Mouse (Mus musculus): ENCODE data around the gene Soat1.

The Soat1 gene

GRCm38 (mm10) chr1:156428434-156428833, 45.7 kb downstream of the Soat1 start:
- Histone ChIP-seq H3K4me3 (replicated peaks; ENCODE audit: low read length) (no peak overlapping the region), H3K27me3 (ENCODE audit: insufficient read depth, low read length) (no peaks in the 10 kb centered on the region), H3K9me3 (ENCODE audit: low read length) (no peaks in the 10 kb centered on the region), H3K36me3 (ENCODE audit: insufficient read depth, low read length) (peaks cover 36% of the 10 kb centered on the region), H3K4me1 (replicated peaks; ENCODE audit: low read depth, low read length) (peaks cover 19% of the 10 kb centered on the region)
- TF ChIP-seq POU5F1 (IDR thresholded peaks at IDR 0.05; ENCODE audit: borderline replicate concordance, low read length) = no peak
- no peak for TF ChIP-seq CTCF (conservative IDR thresholded peaks at IDR 0.05; ENCODE audit: low read length)
- no peak for TF ChIP-seq NANOG (IDR thresholded peaks at IDR 0.05; ENCODE audit: borderline replicate concordance, low read length)

- Histone ChIP-seq H3K4me3 (replicated peaks; ENCODE audit: low read length) (no peak overlapping the region), H3K9me3 (ENCODE audit: low read length) (no peaks in the 10 kb centered on the region), H3K36me3 (ENCODE audit: insufficient read depth, low read length) (peaks cover 14% of the 10 kb centered on the region; the same call in 1 of the 2 replicates), H3K27me3 (ENCODE audit: insufficient read depth, low read length) (no peaks in the 10 kb centered on the region), H3K4me1 (replicated peaks; ENCODE audit: low read depth, low read length) (peaks cover 9% of the 10 kb centered on the region)
- TF ChIP-seq NANOG (IDR thresholded peaks at IDR 0.05; ENCODE audit: borderline replicate concordance, low read length) (no peak), CTCF (conservative IDR thresholded peaks at IDR 0.05; ENCODE audit: low read length) (no peak)
Observed at GRCm38 (mm10) chr1:156425746-156426145, 48.4 kb downstream of the Soat1 start.

- no peaks in the 10 kb centered on the region for H3K36me3 ChIP-seq (ENCODE audit: insufficient read depth, low read length)
- H3K9me3 ChIP-seq (ENCODE audit: low read length) = no peaks in the 10 kb centered on the region
- H3K4me1 ChIP-seq (replicated peaks; ENCODE audit: low read depth, low read length) = peaks cover 13% of the 10 kb centered on the region
- TF ChIP-seq POU5F1 (IDR thresholded peaks at IDR 0.05; ENCODE audit: borderline replicate concordance, low read length) = no peak
- no peak for TF ChIP-seq CTCF (conservative IDR thresholded peaks at IDR 0.05; ENCODE audit: low read length)
- TF ChIP-seq NANOG (IDR thresholded peaks at IDR 0.05; ENCODE audit: borderline replicate concordance, low read length) = no peak
- H3K27me3 ChIP-seq (ENCODE audit: insufficient read depth, low read length) = no peaks in the 10 kb centered on the region
- H3K4me3 ChIP-seq (replicated peaks; ENCODE audit: low read length) = no peak overlapping the region
Observed at GRCm38 (mm10) chr1:156424054-156424453, 50.1 kb downstream of the Soat1 start.

- Histone ChIP-seq H3K27me3 (ENCODE audit: insufficient read depth, low read length) (no peaks in the 10 kb centered on the region), H3K9me3 (ENCODE audit: low read length) (no peaks in the 10 kb centered on the region), H3K4me1 (replicated peaks; ENCODE audit: low read depth, low read length) (peaks cover 13% of the 10 kb centered on the region), H3K36me3 (ENCODE audit: insufficient read depth, low read length) (no peaks in the 10 kb centered on the region), H3K4me3 (replicated peaks; ENCODE audit: low read length) (no peak overlapping the region)
- TF ChIP-seq POU5F1 (IDR thresholded peaks at IDR 0.05; ENCODE audit: borderline replicate concordance, low read length) (no peak), NANOG (IDR thresholded peaks at IDR 0.05; ENCODE audit: borderline replicate concordance, low read length) (no peak), CTCF (conservative IDR thresholded peaks at IDR 0.05; ENCODE audit: low read length) (no peak)
Observed at GRCm38 (mm10) chr1:156423493-156423892, 50.6 kb downstream of the Soat1 start.

- H3K27me3 ChIP-seq (ENCODE audit: insufficient read depth, low read length) = no peaks in the 10 kb centered on the region
- H3K9me3 ChIP-seq (ENCODE audit: low read length) = no peaks in the 10 kb centered on the region
- no peak overlapping the region for H3K4me3 ChIP-seq (replicated peaks; ENCODE audit: low read length)
- H3K36me3 ChIP-seq (ENCODE audit: insufficient read depth, low read length) = no peaks in the 10 kb centered on the region
- peaks cover 13% of the 10 kb centered on the region for H3K4me1 ChIP-seq (replicated peaks; ENCODE audit: low read depth, low read length)
- TF ChIP-seq CTCF (conservative IDR thresholded peaks at IDR 0.05; ENCODE audit: low read length) (no peak), POU5F1 (IDR thresholded peaks at IDR 0.05; ENCODE audit: borderline replicate concordance, low read length) (no peak), NANOG (IDR thresholded peaks at IDR 0.05; ENCODE audit: borderline replicate concordance, low read length) (no peak)
Observed at GRCm38 (mm10) chr1:156422856-156423255, 51.3 kb downstream of the Soat1 start.

- Histone ChIP-seq H3K4me1 (replicated peaks; ENCODE audit: low read depth, low read length) (peaks cover 13% of the 10 kb centered on the region), H3K27me3 (ENCODE audit: insufficient read depth, low read length) (no peaks in the 10 kb centered on the region), H3K4me3 (replicated peaks; ENCODE audit: low read length) (peak within 1 kb of the TSS; percentile 81), H3K36me3 (ENCODE audit: insufficient read depth, low read length) (no peaks in the 10 kb centered on the region), H3K9me3 (ENCODE audit: low read length) (no peaks in the 10 kb centered on the region)
- TF ChIP-seq POU5F1 (IDR thresholded peaks at IDR 0.05; ENCODE audit: borderline replicate concordance, low read length) = no peak
- no peak for TF ChIP-seq NANOG (IDR thresholded peaks at IDR 0.05; ENCODE audit: borderline replicate concordance, low read length)
- TF ChIP-seq CTCF (conservative IDR thresholded peaks at IDR 0.05; ENCODE audit: low read length) = no peak
Observed at GRCm38 (mm10) chr1:156420671-156421297, 53.3 kb downstream of the Soat1 start, which contains the start of gene Axdnd1. Gene Axdnd1, minus strand, starts transcription at chr1:156421159.

GRCm38 (mm10) chr1:156418170-156418569, 56.0 kb downstream of the Soat1 start:
- TF ChIP-seq CTCF (conservative IDR thresholded peaks at IDR 0.05; ENCODE audit: low read length) (peak; percentile 60), NANOG (IDR thresholded peaks at IDR 0.05; ENCODE audit: borderline replicate concordance, low read length) (no peak)
- peaks cover 13% of the 10 kb centered on the region for H3K4me1 ChIP-seq (replicated peaks; ENCODE audit: low read depth, low read length)
- no peaks in the 10 kb centered on the region for H3K27me3 ChIP-seq (ENCODE audit: insufficient read depth, low read length)

GRCm38 (mm10) chr1:156408521-156408920, 65.6 kb downstream of the Soat1 start:
- TF ChIP-seq CTCF (conservative IDR thresholded peaks at IDR 0.05; ENCODE audit: low read length) (no peak), POU5F1 (IDR thresholded peaks at IDR 0.05; ENCODE audit: borderline replicate concordance, low read length) (no peak), NANOG (IDR thresholded peaks at IDR 0.05; ENCODE audit: borderline replicate concordance, low read length) (no peak)
- H3K4me3 ChIP-seq (replicated peaks; ENCODE audit: low read length) = no peak overlapping the region
- no peaks in the 10 kb centered on the region for H3K27me3 ChIP-seq (ENCODE audit: insufficient read depth, low read length)
- no peaks in the 10 kb centered on the region for H3K36me3 ChIP-seq (ENCODE audit: insufficient read depth, low read length)
- peaks cover 27% of the 10 kb centered on the region for H3K9me3 ChIP-seq (ENCODE audit: low read length)
- peaks cover 7% of the 10 kb centered on the region for H3K4me1 ChIP-seq (replicated peaks; ENCODE audit: low read depth, low read length)

More at GRCm38 (mm10) chr1:156418170-156418569, 56.0 kb downstream of the Soat1 start:
- Histone ChIP-seq H3K9me3 (ENCODE audit: low read length) (no peaks in the 10 kb centered on the region), H3K4me3 (replicated peaks; ENCODE audit: low read length) (no peak overlapping the region), H3K36me3 (ENCODE audit: insufficient read depth, low read length) (no peaks in the 10 kb centered on the region)

- TF ChIP-seq POU5F1 (IDR thresholded peaks at IDR 0.05; ENCODE audit: borderline replicate concordance, low read length) = no peak
- no peaks in the 10 kb centered on the region for H3K36me3 ChIP-seq (ENCODE audit: insufficient read depth, low read length)
Observed at GRCm38 (mm10) chr1:156408004-156408403, 66.1 kb downstream of the Soat1 start.

More at GRCm38 (mm10) chr1:156408004-156408403, 66.1 kb downstream of the Soat1 start:
- H3K4me3 ChIP-seq (replicated peaks; ENCODE audit: low read length) = no peak overlapping the region
- H3K27me3 ChIP-seq (ENCODE audit: insufficient read depth, low read length) = no peaks in the 10 kb centered on the region
- peaks cover 27% of the 10 kb centered on the region for H3K9me3 ChIP-seq (ENCODE audit: low read length)
- peaks cover 12% of the 10 kb centered on the region for H3K4me1 ChIP-seq (replicated peaks; ENCODE audit: low read depth, low read length)

Measured in E14TG2a.4 (cell line).